Mouse (Mus musculus) v-Abl transformed pro-B cells (cell line): ENCODE measurements around the gene Phldb2.

ENCODE experiments used
- in situ Hi-C, 2 experiments: fragments of 400-800 bp; cut with MboI; formaldehyde crosslinking; loops; one replicate each; pipeline ENCODE4 v1.15.1; 2025; ENCODE audit not compliant: unreplicated experiment in 2 of 2

Gene Phldb2

DNA sequence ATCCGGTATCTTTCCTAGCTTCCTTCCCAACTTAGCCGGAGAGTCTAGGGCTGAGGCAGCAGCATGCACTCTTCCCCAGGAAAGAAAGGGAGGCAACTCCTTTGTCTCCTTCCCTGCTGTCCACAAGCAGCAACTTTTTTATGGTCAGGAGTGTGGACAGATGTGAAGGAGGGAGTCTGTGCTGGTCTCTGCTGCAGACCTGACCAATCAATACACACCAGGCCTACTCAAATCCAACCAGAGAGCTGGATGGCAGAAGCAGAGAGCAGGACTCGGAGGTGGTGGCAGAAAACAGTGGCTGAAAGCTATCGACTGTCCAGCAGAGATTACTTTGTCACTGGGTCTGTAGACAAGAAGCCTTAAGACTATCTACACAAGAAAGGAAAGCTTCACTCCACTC is at the start of gene Phldb2:
TSS of gene Phldb2 (minus strand) at position 205 of the 400 bp plus-strand sequence.
- in situ Hi-C loops = loop anchor here in 1 of 2 experiments (25.0 kb wide), 3 partner anchors 191 to 741 kb away; partner anchors contain the start of gene Btla

GRCm38 (mm10) chr16:46001550-46002166 is 48.3 kb upstream of the Phldb2 start:
- in situ Hi-C loops = loop anchor here (25.0 kb wide), 2 partner anchors 814 to 1264 kb away; partner anchors contain the start of gene Gtpbp8 (in 1 of the 2)

- in situ Hi-C loops = loop anchor here (25.0 kb wide), 2 partner anchors 814 to 1264 kb away; partner anchors contain the start of gene Gtpbp8 (in 1 of the 2)
Measured at GRCm38 (mm10) chr16:46000976-46001375, 47.6 kb upstream of the Phldb2 start.

- in situ Hi-C loops = loop anchor here (25.0 kb wide), 2 partner anchors 812 to 1262 kb away; partner anchors contain the start of gene Gtpbp8 (in 1 of the 2)
Measured at GRCm38 (mm10) chr16:45999374-46000191, 46.2 kb upstream of the Phldb2 start.

DNA sequence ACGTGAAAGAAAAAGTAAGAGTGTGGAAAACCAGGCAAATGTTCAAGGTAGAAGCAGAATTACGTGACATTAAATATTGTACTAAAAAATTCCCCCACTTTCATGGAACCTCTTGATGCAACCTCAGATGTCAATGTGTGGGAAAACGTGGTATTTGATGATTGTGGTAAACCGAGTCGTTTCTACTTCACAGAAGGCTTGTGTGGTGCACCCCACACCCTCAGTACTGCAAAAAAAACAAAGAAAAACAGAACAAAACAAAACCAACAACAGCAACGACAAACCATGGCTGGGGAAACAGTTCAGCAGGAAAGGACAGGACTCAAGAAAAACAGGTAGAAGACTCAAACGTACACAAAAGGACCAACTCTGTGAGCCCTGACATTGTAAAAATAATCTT is 44.8 kb upstream of the Phldb2 start:
- in situ Hi-C loops = no loop called here

GRCm38 (mm10) chr16:45990901-45991676 is 37.7 kb upstream of the Phldb2 start:
- in situ Hi-C loops = no loop called here

GRCm38 (mm10) chr16:45986236-45986635 is 32.8 kb upstream of the Phldb2 start:
- in situ Hi-C loops = no loop called here

- in situ Hi-C loops = no loop called here
Measured at GRCm38 (mm10) chr16:45984610-45985606, 31.5 kb upstream of the Phldb2 start.

DNA sequence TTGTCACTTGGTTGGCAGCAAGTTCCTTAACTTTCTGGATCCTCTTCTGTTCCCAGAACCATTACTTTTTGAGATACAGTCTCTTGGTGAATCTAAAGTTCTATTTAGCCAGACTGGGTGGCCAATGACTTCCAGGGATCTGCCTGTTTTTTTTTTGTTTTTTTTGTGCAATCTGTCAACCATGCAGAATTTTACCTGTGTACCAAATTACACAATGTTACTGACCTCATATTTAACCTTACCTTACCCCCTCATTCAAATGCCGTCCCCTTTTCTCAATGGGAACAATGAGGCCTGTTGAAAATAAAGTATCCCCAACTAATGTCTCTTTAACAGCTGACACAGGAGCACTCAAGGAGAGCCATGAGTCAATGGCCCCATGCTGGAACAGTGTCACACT is 22.9 kb upstream of the Phldb2 start:
- in situ Hi-C loops = no loop called here

DNA sequence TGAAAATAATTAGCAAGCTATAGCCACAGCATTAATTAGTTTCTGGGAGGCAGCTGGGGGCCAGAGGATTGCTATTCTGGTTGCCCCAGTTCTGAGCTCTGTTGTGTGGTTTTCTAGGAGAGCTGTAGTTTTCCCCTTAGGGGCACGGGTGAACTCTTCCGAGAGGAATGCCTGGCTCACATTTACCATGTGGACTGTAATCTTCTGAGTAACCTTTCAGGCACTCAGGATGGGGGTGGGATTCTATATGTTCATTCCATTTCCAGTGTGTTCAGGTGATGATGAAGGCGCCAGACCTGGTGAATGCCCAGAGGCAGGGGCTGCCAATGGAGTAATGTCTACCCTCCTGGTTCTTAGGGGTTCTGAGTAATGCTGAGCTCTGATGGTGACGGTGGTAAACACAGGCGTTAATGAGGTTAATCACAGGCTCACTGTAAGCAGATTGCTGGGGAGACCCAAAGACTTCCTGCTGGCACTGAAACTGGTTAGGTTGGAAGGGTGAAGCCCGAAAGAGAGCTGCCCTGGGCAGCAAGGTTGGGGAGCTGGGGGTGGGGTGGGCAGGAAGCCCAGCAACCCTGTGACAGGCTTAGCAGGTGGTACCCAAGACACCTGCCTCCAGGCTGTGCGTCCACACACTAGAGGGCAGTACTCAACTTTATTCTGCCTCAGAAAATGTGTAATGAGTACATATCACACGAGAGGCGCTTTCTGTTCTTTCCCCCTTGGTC is 20.7 kb upstream of the Phldb2 start:
- in situ Hi-C loops = loop anchor here in 1 of 2 experiments (25.0 kb wide), 3 partner anchors 212 to 762 kb away; partner anchors contain the start of gene Btla

DNA sequence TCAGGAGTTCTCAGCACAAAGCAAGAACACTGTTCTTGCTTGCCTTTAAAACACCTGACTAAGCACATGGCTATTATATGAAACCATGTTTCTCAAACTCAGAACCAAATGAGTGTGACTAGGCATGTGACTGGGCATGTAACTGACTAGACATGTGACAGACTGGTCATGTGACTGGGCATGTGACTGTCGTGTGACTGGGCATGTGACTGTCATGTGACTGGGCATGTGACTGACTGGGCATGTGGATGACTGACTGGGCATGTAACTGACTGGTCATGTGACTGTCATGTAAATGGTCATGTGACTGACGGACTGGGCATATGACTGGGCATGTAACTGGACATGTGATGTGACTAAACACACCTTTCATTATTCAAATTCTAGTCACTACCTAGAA is 16.8 kb upstream of the Phldb2 start:
- in situ Hi-C loops = loop anchor here in 1 of 2 experiments (25.0 kb wide), 3 partner anchors 208 to 758 kb away; partner anchors contain the start of gene Btla

GRCm38 (mm10) chr16:45968716-45969115 is 15.3 kb upstream of the Phldb2 start:
- in situ Hi-C loops = loop anchor here (5.0 to 25.0 kb wide), 7 partner anchors 206 to 756 kb away; partner anchors contain the start of gene Btla (in 1 of the 2)

DNA sequence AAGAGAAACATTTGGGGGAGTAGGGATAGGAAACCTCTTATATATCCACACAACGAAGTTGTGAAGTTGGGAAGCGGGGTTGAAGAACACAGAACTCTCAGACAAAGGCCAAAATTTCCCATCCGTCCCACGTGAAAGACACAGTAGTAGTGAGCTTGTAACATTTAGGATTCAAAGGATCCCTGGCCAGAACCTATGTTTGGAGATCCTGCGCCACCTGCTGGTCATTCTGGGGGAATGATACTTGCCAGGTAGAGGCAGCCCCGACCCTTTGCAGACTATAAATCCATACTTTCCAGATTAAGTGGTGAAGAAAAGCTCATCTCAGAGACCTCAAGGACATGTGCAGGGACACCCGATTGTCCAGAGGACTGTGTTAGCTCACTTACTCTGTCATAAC is 14.1 kb upstream of the Phldb2 start:
- in situ Hi-C loops = loop anchor here (5.0 to 25.0 kb wide), 7 partner anchors 205 to 755 kb away; partner anchors contain the start of gene Btla (in 1 of the 2)

GRCm38 (mm10) chr16:45966604-45967003 is 13.2 kb upstream of the Phldb2 start:
- in situ Hi-C loops = loop anchor here (5.0 to 25.0 kb wide), 7 partner anchors 204 to 754 kb away; partner anchors contain the start of gene Btla (in 1 of the 2)

DNA sequence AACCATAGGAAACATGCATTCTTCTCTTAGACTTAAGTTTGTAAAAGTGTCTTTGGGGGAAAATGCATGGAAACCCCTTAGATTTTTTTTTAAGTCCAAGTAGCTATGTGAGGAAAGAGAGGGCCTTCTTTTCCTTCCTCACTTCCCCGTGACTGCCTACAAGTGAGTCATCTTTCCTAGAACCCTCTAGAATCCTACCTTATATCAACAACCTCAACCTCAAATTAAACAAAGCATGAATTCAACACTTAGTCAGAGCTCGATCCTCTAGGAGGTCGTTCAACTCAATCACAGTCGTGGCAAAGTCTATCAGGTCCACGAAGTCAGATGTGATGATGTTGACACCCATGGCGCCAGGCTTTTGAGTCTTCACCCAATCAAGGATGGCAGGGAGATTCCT is 11.4 kb upstream of the Phldb2 start:
- in situ Hi-C loops = loop anchor here (5.0 to 25.0 kb wide), 7 partner anchors 202 to 752 kb away; partner anchors contain the start of gene Btla (in 1 of the 2)

- in situ Hi-C loops = loop anchor here (10.0 to 25.0 kb wide), 4 partner anchors 202 to 752 kb away; partner anchors contain the start of gene Btla (in 1 of the 2)
Measured at GRCm38 (mm10) chr16:45963837-45964236, 10.4 kb upstream of the Phldb2 start.

DNA sequence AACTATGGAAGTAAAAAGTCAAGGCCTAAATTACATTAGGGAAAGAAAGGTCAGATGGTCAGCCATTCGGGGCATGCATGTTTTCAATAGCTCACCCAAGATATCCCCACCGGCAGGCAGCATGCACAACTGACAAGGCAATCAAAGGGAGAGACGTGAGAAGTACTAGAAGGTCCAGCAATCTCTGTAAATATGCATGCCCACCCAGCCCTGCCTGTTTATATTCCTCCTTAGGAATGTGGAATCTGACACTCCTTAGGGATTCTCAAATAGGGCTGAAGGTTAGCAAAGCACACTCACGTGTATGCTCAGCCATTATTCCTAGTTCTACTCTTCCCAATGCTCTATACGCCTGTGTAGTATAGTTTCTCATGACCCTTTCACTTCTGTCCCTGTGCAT is 9.7 kb upstream of the Phldb2 start:
- in situ Hi-C loops = loop anchor here (10.0 to 25.0 kb wide), 4 partner anchors 201 to 751 kb away; partner anchors contain the start of gene Btla (in 1 of the 2)

- in situ Hi-C loops = loop anchor here (10.0 to 25.0 kb wide), 4 partner anchors 199 to 749 kb away; partner anchors contain the start of gene Btla (in 1 of the 2)
Measured at GRCm38 (mm10) chr16:45960978-45961377, 7.6 kb upstream of the Phldb2 start.
